Mouse (Mus musculus) erythroblast, embryonic 14.5 days (primary cell): Measurements from ENCODE around the gene Baz2b. TPM values are rescaled to one million over a fixed set of nuclear protein-coding genes. Genes with fewer than 3 reads are reported as not detected.

Experiments
- H3K27me3 ChIP-seq: 2 replicates; pipeline ENCODE4 v1.6.1; 2012; ENCODE audit warnings: inconsistent platforms; ENCODE audit not compliant: control insufficient read depth
- H3K36me3 ChIP-seq: 2 replicates; pipeline ENCODE4 v1.6.1; 2012; ENCODE audit warnings: mild to moderate bottlenecking, inconsistent platforms; ENCODE audit not compliant: control insufficient read depth
- H3K4me1 ChIP-seq: 2 replicates; pipeline ENCODE4 v1.6.1; 2012; ENCODE audit warnings: inconsistent platforms; ENCODE audit not compliant: control insufficient read depth
- H3K4me3 ChIP-seq: replicated peaks from 2 replicates; pipeline ENCODE3; 2012; ENCODE audit warnings: moderate library complexity, mild to moderate bottlenecking, inconsistent platforms
- H3K9me3 ChIP-seq: 2 replicates; pipeline ENCODE4 v1.6.1; 2012; ENCODE audit warnings: low read length, inconsistent platforms, mixed read lengths; ENCODE audit not compliant: control insufficient read depth
- GATA1 ChIP-seq: IDR thresholded peaks from 2 replicates; pipeline ENCODE4 v1.6.1; 2012; ENCODE audit warnings: low read length, inconsistent platforms, mixed read lengths
- TAL1 ChIP-seq: IDR thresholded peaks from 3 replicates; pipeline ENCODE4 v1.6.1; 2012; ENCODE audit warnings: low read length, inconsistent platforms, mixed read lengths
- polyA plus RNA-seq: library from polyadenylated mRNA; stranded (reverse); fragments of >175 nt; gene quantifications from 2 replicates; pipeline ENCODE4 v1.2.3, GENCODE M21; 2012

The Baz2b gene
- polyA plus RNA-seq, 1 experiment, result 1.8 TPM

DNA sequence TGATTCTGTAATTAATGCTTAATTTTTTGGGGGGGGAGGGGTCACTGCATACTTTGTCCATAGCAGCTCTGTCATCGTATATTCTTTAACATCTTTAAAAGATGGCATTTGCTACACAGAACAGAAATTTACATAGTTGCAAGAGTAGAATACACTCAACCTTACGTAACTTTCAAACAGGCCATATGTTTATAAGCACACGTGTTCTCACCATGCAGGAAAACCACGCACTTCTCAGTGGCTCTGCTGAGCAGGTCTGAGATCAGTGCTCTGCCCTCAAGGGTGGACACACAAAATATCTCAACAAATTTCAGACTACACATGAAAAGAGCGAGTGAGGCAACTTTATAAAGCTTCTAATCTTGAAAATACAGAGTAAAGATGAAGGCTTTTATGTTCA lies 235.7 kb downstream of the Baz2b start:
- Histone ChIP-seq H3K9me3 (no peaks in the 10 kb centered on the region), H3K4me3 (no peak overlapping the region), H3K27me3 (no peaks in the 10 kb centered on the region), H3K4me1 (peaks cover 16% of the 10 kb centered on the region), H3K36me3 (peaks cover 40% of the 10 kb centered on the region)
- TF ChIP-seq GATA1 (no peak), TAL1 (no peak)

DNA sequence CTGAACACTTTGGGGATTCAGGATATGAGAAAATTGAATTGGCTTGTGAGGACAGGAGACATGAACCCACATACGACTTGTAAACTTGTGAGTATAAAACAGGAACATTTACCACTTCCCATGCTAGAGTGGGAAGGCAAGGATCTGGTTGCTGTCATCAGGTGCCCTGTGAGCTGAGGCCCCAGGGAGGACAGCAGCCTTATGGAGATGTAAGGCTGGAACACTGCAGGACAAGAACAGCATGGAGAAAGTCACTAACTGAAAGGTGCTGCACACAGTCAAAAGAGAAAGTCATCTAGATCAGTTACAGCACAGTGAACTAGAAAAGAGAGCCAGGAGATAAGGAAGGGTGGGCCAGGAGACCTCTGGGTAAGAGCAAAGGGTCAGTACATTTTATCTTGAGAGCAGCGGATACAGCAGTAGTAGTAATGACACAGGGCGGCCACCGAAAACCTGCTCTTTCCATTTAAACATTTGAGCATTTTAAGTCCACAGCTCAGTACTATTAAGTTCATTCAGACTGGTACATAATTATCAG lies 236.5 kb downstream of the Baz2b start:
- Histone ChIP-seq H3K4me1 (peaks cover 16% of the 10 kb centered on the region), H3K36me3 (peaks cover 45% of the 10 kb centered on the region), H3K9me3 (no peaks in the 10 kb centered on the region), H3K27me3 (no peaks in the 10 kb centered on the region), H3K4me3 (no peak overlapping the region)
- TF ChIP-seq TAL1 (no peak), GATA1 (no peak)

DNA sequence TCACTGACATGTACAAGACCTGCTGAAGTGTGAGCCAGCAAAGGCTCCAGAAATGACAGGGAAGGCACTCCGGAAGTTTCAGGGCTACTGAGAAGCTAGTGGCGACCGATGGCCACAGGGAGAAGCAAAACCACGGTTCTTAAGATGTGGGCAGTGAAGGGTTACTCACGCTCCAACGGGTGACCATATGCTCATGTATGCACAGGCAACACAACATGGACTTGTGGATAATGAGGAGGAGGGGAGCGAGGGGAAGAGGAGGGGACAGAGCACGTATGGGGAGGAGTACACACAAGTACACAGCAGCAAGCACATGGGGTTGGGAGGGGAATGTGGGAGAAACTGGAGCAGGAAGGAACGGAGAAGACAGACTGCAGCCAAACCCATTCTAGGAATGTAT lies 239.1 kb downstream of the Baz2b start:
- Histone ChIP-seq H3K4me3 (no peak overlapping the region), H3K27me3 (no peaks in the 10 kb centered on the region), H3K36me3 (peaks cover 43% of the 10 kb centered on the region), H3K9me3 (no peaks in the 10 kb centered on the region), H3K4me1 (peaks cover 16% of the 10 kb centered on the region)
- TF ChIP-seq GATA1 (no peak), TAL1 (no peak)

DNA sequence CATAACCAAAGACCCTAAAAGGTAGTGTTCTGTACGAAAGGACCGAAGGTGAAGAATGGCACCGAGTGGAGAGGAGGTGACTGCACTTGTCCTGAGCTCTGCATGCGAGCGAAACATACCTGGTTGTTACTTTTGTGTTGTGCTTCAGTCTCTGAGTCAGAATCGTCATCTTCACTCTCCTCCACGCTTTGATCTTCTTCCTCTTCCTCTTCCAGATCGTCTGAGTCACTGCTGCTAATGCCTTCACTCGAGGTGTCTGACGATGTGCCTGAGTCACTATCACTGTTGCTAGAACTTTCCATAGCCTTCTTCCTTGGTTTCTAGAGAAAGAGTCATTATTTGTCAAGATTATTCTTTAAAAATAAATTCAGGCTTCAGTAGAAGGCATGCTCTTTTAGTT lies 240.5 kb downstream of the Baz2b start:
- peaks cover 37% of the 10 kb centered on the region for H3K36me3 ChIP-seq
- TF ChIP-seq TAL1, result no peak
- TF ChIP-seq GATA1, result no peak
- peaks cover 11% of the 10 kb centered on the region for H3K4me1 ChIP-seq
- no peak overlapping the region for H3K4me3 ChIP-seq
- no peaks in the 10 kb centered on the region for H3K9me3 ChIP-seq
- no peaks in the 10 kb centered on the region for H3K27me3 ChIP-seq

DNA sequence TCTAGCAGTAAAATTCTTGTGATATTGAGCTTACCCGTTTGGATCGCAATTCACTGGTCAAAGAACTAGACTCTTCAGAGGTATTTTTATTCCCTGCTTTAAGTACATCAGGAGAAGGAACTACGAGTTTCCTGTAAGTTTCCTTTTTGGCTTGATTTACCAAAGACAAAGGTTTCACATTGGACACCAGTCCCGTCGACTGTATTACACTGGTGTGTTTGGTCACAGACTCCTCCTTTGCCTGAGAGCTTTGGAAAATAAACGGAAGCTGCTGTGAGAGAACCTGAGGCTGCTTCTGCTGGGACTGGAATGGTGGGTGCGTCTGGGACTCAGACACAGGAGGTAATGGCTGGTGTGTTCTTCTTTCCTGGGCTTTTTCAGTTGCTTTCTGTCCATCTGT lies 241.0 kb downstream of the Baz2b start:
- no peak for TF ChIP-seq TAL1

DNA sequence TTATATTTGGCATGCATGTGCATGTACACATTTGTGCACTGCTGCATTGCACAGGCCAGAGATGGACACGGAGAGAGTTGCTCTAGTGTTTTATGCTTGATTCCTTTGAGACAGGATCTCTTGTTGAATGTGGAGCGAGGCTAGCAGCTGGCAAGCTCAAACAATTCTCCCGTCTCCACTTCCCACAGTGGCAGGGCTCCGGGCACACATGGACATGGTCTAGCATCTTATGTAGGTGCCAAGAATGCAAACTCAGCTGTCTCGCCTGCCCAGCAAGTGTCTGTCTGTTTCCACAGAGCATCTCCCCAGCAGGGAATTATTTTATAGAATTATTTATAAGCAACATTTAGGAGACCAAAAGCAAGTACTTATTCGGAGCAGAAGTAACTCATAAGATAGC lies 243.2 kb downstream of the Baz2b start:
- no peaks in the 10 kb centered on the region for H3K4me1 ChIP-seq
- TF ChIP-seq TAL1 (no peak), GATA1 (no peak)
- peaks cover 47% of the 10 kb centered on the region for H3K36me3 ChIP-seq
- H3K9me3 ChIP-seq, result no peaks in the 10 kb centered on the region
- no peaks in the 10 kb centered on the region for H3K27me3 ChIP-seq
- no peak overlapping the region for H3K4me3 ChIP-seq

More for the DNA sequence above, 241.0 kb downstream of the Baz2b start:
- H3K27me3 ChIP-seq, result no peaks in the 10 kb centered on the region
- H3K36me3 ChIP-seq, result peaks cover 37% of the 10 kb centered on the region
- no peaks in the 10 kb centered on the region for H3K9me3 ChIP-seq
- H3K4me3 ChIP-seq, result no peak overlapping the region
- H3K4me1 ChIP-seq, result peaks cover 10% of the 10 kb centered on the region

DNA sequence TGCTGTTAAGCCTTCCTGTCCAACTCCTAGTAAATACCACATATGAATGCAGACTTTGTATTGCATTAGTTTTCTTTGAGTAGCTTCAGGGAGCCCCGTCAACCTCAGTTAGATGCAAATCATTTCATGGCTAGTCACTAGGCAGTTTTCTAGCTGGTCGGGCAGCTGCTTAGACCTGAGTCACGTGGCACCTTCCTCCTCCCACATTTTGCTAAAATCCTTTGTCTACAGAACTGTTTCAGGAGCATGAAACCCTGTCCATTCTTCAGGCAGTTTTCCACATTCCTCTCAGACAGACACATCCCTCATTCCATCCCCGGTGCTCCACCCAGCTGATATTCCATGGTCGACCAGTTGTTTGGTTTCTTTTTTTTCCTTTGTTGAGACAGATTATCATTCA lies 246.6 kb downstream of the Baz2b start:
- no peak overlapping the region for H3K4me3 ChIP-seq
- no peaks in the 10 kb centered on the region for H3K9me3 ChIP-seq
- H3K4me1 ChIP-seq, result no peaks in the 10 kb centered on the region
- no peak for TF ChIP-seq TAL1
- TF ChIP-seq GATA1, result no peak
- H3K36me3 ChIP-seq, result peaks cover 47% of the 10 kb centered on the region
- no peaks in the 10 kb centered on the region for H3K27me3 ChIP-seq

DNA sequence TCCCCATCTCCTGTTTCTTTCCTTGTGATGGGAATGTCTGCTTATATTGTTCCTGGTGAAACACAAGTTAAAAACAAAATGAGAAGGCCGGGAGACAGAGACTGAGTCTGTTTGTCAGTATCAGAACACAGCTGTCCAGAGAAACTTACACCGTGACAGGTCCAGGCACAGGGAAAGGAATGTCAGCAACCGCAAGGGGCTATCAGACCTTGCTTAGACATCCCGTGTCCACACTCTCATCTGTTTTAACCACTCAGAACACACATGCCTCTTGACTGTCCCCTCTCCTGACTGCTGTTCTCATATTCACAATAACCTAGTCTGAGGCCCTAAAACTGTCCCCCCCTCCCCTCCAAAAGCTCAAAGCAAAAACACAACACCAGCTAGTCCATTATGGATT lies 247.1 kb downstream of the Baz2b start:
- no peaks in the 10 kb centered on the region for H3K4me1 ChIP-seq
- no peaks in the 10 kb centered on the region for H3K27me3 ChIP-seq
- peaks cover 46% of the 10 kb centered on the region for H3K36me3 ChIP-seq
- no peak overlapping the region for H3K4me3 ChIP-seq
- TF ChIP-seq TAL1 (no peak), GATA1 (no peak)
- H3K9me3 ChIP-seq, result no peaks in the 10 kb centered on the region

DNA sequence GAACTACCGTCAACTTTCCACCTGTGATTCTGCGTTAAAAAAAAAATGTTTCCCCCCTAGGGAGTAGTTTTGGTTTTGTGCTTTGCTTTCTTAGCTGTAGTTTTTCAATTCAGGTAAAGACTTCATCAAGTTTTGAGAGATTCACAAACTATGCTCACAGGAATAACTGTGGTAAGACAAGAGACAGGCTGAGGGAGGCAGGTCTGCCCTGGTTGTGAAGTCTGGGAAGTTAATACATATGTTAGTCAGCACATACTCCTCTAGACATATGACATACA lies 249.2 kb downstream of the Baz2b start:
- H3K36me3 ChIP-seq, result peaks cover 50% of the 10 kb centered on the region
- TF ChIP-seq TAL1 (no peak), GATA1 (no peak)

DNA sequence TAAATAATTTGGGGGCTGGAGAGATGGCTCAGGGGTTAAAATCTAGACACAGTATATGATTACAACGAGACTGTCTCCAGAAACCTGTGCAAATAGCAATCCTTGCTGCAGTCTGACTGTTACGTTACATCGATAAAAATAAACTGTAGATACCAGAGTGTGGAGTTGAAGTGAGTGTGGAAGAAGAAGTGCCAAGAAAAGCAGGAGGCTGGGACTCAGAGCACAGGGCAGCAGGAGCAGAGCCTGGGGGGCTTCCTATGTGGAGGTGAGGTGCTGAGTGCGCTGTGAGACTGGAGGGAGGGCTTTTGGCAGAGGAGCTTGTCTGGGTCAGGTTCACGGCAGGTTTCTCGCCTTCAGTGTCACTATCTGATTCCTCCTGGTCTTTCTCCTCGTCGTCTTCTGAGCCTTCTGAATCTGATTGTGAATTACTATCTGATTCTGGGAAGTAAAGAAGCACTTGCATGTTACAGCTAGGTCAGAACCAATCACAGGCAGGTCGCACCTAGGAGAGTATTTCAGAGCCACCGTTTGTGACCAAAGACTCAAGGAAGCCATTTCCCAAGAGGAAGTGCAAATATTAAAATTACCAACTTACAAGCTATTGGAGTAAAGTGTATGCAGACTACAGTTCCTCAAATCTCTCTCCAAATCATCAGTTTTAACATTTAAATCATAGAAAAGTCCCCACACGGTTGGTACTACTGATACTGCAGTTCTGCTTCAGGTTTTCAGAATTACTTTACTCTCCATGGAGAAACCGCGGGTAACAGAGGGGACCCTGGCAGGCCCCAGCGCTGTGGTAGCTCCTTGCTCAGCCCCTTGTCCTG lies 249.8 kb downstream of the Baz2b start:
- Histone ChIP-seq H3K36me3 (peaks cover 50% of the 10 kb centered on the region), H3K9me3 (no peaks in the 10 kb centered on the region), H3K4me1 (no peaks in the 10 kb centered on the region), H3K4me3 (no peak overlapping the region), H3K27me3 (no peaks in the 10 kb centered on the region)
- TF ChIP-seq TAL1, result no peak
- TF ChIP-seq GATA1, result no peak

More for the DNA sequence above, 249.2 kb downstream of the Baz2b start:
- no peak overlapping the region for H3K4me3 ChIP-seq
- H3K27me3 ChIP-seq, result no peaks in the 10 kb centered on the region
- no peaks in the 10 kb centered on the region for H3K9me3 ChIP-seq
- H3K4me1 ChIP-seq, result no peaks in the 10 kb centered on the region
